Mouse (Mus musculus) heart, embryonic 16.5 days (tissue): ENCODE results near the gene Lrrc29. TPM values are rescaled to one million over a fixed set of nuclear protein-coding genes. Genes with fewer than 3 reads are reported as not detected.

ENCODE experiments used
- ATAC-seq: fragments of 200-750 bp; cut with Nextera tagmentation; replicated peaks from 2 replicates; pipeline ENCODE4 v1.8.0; 2017; ENCODE audit warnings: moderate number of reproducible peaks; ENCODE audit not compliant: insufficient read depth, low FRiP score; ENCODE audit errors: extremely low read depth
- H3K27ac ChIP-seq: fragments of 300-500 bp; sonication (generic); 2 replicates; pipeline ENCODE4 v1.5.1; 2014; ENCODE audit warnings: mild to moderate bottlenecking, low read length, control low read depth, moderate library complexity
- H3K27me3 ChIP-seq: fragments of 300-500 bp; sonication (generic); 2 replicates; pipeline ENCODE4 v1.6.1; 2014; ENCODE audit warnings: low read length, mixed read lengths; ENCODE audit not compliant: control insufficient read depth, insufficient read depth
- H3K36me3 ChIP-seq: fragments of 300-500 bp; sonication (generic); 2 replicates; pipeline ENCODE4 v1.6.1; 2014; ENCODE audit not compliant: control insufficient read depth, insufficient read depth
- H3K4me1 ChIP-seq: fragments of 300-500 bp; sonication (generic); 2 replicates; pipeline ENCODE4 v1.6.1; 2014; ENCODE audit warnings: low read length, mixed read lengths; ENCODE audit not compliant: control insufficient read depth, insufficient read depth
- H3K4me2 ChIP-seq: fragments of 300-500 bp; sonication (generic); 2 replicates; pipeline ENCODE4 v1.6.1; 2014; ENCODE audit warnings: low read depth, mild to moderate bottlenecking, control low read depth, low read length
- H3K4me3 ChIP-seq: fragments of 300-500 bp; sonication (generic); 2 replicates; pipeline ENCODE4 v1.5.1; 2014; ENCODE audit warnings: mild to moderate bottlenecking, control low read depth, low read length
- H3K9ac ChIP-seq: fragments of 300-500 bp; sonication (generic); 2 replicates; pipeline ENCODE4 v1.6.1; 2014; ENCODE audit warnings: low read length, control low read depth
- H3K9me3 ChIP-seq: fragments of 300-500 bp; sonication (generic); replicated peaks from 2 replicates; pipeline ENCODE4 v1.6.1; 2016; ENCODE audit warnings: low read length; ENCODE audit not compliant: control insufficient read depth
- whole genome bisulfite sequencing: fragments of 180-500 bp; shearing (Covaris S2); extraction: QIAGEN DNeasy Blood & Tissue Kit; methylation state at CpG from one replicate; pipeline ENCODE4 v1.1.7; 2014; 5-methylcytosine and 5-hydroxymethylcytosine counted together
- polyA plus RNA-seq: library from polyadenylated mRNA; unstranded; fragments of >200 nt; fragmentation: Nextera tagmentation; extraction: Ambion mirVana; gene quantifications from 2 replicates; pipeline ENCODE4 v1.2.1, GENCODE M21; 2015

The Lrrc29 gene
- polyA plus RNA-seq, 1 experiment from 2014 or later = 0.84 TPM

DNA sequence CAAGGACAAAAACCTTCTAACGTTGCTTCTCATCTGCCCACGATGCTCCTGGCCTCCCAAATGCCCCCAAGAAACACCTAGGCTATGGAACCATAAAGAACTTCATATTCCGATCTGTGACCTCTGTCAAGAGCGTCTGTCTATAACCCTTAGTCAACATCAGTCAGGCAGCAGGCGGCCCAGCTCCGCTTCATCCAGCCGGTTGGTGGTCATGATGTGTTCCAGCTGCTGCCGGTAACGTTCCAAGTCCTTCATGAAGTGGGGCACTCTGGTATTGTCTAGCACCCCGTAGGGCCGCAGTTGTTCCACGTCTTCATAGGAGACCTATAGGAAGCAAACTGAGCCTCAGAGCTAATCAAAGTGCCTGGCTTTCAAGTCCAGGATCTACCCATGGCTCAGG lies 44.3 kb downstream of the Lrrc29 start:
- no peaks in the 10 kb centered on the region for H3K36me3 ChIP-seq
- H3K27ac ChIP-seq = no peak overlapping the region
- H3K4me3 ChIP-seq = no peak overlapping the region
- peaks cover 20% of the 10 kb centered on the region for H3K27me3 ChIP-seq
- H3K9me3 ChIP-seq = no peaks in the 10 kb centered on the region
- H3K9ac ChIP-seq = no peak overlapping the region
- no peaks in the 10 kb centered on the region for H3K4me1 ChIP-seq
- ATAC-seq = no peak
- no peak overlapping the region for H3K4me2 ChIP-seq
- WGBS = 79% methylated on average over 12 of the region's 12 CpGs

DNA sequence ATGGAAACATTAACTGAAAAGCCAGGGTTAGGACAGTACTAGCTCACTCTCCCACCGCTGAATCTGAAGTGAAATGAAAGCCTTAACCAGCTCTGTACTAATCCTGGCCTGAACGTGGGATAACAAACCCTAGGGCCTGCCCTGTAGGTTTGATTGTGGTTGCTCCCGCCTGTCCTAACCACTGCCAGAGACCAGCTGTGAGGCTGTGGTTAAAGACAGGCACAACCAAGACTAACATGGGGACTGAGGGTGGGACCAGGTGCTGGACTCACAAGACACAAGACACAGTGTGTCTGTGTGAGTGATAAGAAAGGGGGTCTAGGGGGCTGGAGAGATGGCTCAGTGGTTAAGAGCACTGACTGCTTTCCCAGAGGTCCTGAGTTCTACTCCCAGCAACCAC lies 45.5 kb downstream of the Lrrc29 start:
- Histone ChIP-seq H3K4me1 (peaks cover 6% of the 10 kb centered on the region), H3K4me2 (no peak overlapping the region), H3K9me3 (no peaks in the 10 kb centered on the region), H3K4me3 (no peak overlapping the region), H3K27me3 (peaks cover 28% of the 10 kb centered on the region), H3K27ac (no peak overlapping the region), H3K36me3 (no peaks in the 10 kb centered on the region), H3K9ac (no peak overlapping the region)
- WGBS = 73% methylated on average over 3 of the region's 3 CpGs
- ATAC-seq = no peak

DNA sequence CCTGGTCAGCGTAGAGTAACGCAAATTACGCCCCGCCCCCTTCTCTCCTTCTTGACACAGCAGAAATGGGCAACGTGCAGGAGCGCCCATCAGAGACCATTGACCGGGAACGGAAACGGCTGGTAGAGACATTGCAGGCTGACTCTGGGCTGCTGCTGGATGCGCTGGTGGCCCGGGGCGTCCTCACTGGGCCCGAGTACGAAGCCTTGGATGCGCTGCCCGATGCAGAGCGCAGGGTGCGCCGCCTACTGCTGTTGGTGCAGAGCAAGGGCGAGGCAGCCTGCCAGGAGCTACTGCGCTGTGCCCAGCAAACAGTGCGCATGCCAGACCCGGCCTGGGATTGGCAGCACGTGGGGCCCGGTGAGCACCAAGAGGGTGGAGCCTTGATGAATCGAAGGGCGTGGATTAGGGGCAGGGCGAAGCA lies 47.2 kb downstream of the Lrrc29 start:
- H3K27me3 ChIP-seq = peaks cover 45% of the 10 kb centered on the region
- no peaks in the 10 kb centered on the region for H3K36me3 ChIP-seq
- H3K4me3 ChIP-seq = peak overlapping the region; percentile 33
- no peak overlapping the region for H3K27ac ChIP-seq
- no peak overlapping the region for H3K9ac ChIP-seq
- H3K4me1 ChIP-seq = peaks cover 8% of the 10 kb centered on the region
- peak overlapping the region; percentile 62 for H3K4me2 ChIP-seq
- peak; percentile 80 for ATAC-seq
- WGBS = 3% methylated on average over 28 of the region's 28 CpGs
- H3K9me3 ChIP-seq = no peaks in the 10 kb centered on the region

DNA sequence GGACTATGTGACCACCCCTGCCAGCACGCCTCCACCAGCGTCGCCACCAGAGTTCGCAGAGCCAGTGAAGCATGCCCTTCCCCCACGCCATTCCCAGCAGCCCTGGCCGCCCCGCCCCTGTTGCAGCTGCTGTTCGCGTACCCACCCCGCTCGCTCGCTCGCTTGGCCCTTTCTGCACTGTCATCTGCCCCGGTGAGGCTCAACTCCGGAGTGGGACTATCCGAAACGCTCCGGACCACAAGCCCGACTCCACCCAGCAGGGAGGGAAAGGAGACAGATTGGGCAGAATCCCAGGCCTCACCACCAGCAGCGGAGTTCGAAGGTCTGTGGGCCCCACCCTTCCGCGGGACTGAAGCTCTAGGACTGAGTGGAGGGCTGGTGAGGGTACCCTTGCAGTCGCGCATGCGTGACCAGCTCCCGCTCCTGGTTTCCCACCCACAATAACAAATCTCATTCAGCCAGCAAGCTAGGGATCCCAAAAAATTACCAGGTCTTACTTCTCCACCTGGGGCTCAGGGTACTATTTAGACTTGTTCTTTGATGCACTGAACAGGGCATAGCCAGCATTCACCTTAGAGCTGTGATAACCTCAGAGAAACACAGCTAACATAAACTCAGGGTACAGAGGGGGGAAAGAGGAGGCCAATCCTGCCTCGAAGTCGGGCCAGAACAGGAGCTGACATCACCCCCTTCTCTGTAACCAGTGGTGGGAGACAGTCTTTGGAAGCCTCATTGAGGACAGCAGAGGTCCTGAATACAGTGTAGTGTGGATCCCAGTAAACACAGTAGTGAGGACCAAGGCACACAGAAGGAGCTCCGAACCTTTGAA lies 49.6 kb downstream of the Lrrc29 start:
- Histone ChIP-seq H3K27me3 (peaks cover 63% of the 10 kb centered on the region), H3K9ac (peak overlapping the region; percentile 63), H3K27ac (no peak overlapping the region), H3K9me3 (no peaks in the 10 kb centered on the region), H3K4me1 (peaks cover 8% of the 10 kb centered on the region), H3K4me2 (peak overlapping the region; percentile 68), H3K36me3 (no peaks in the 10 kb centered on the region), H3K4me3 (peak overlapping the region; percentile 47)
- peak; percentile 49 for ATAC-seq
- 5% methylated on average over 30 of the region's 30 CpGs for WGBS

DNA sequence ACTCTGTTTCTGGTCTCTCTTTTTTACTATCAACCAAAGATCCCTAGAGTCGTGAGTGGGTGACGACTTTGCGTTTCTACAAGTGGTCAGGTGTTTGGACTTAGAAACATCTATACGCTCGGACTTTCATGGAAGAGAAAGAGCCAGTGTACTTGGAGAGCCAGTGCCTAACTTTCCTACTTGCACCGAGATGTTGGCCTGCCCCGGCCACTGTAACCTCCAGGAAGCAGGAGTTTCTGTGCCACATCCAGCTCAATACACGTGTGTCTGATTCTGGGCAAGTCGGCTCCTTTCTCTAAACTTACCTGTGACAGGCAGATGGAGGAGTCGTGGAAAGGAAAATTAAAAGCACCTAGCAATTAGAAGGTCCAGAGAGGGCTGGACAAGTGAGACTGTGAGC lies 50.2 kb downstream of the Lrrc29 start, which contains the start of gene Nol3:
Nol3 (plus strand) TSS at position 301 of the 400 bp plus-strand sequence.
- ATAC-seq = no peak
- Histone ChIP-seq H3K9ac (peak within 1 kb of the TSS; percentile 63), H3K27me3 (peaks cover 69% of the 10 kb centered on the region), H3K4me1 (peaks cover 8% of the 10 kb centered on the region), H3K4me3 (peak within 1 kb of the TSS; percentile 47), H3K9me3 (no peaks in the 10 kb centered on the region), H3K36me3 (no peaks in the 10 kb centered on the region), H3K4me2 (peak within 1 kb of the TSS; percentile 68), H3K27ac (no peak within 1 kb of the TSS)
- 7% methylated on average over 10 of the region's 10 CpGs for WGBS

DNA sequence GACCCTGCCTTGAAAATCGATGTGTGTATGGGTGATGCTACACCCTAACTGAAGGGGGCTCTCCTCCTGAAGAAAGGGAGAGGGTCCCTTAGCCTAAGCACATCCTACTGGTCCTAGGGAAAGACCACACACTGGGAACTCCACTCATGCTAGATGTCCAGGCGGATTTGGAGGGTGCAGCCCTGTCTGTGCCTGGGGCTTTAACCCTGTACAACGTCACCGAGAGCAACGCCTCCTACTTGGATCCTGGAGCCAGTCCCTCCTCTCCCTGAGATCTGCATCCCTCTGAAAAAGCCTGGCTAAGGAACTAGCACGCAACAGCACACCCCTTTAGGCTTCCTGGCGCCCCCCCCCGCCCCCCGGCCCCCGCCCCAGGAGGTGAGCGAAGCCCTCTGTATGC lies 50.7 kb downstream of the Lrrc29 start:
- Histone ChIP-seq H3K27ac (no peak overlapping the region), H3K4me1 (peaks cover 9% of the 10 kb centered on the region), H3K4me3 (peak overlapping the region; percentile 47; the same call in 1 of the 2 replicates), H3K27me3 (peaks cover 72% of the 10 kb centered on the region), H3K4me2 (peak overlapping the region; percentile 68), H3K36me3 (no peaks in the 10 kb centered on the region), H3K9me3 (no peaks in the 10 kb centered on the region), H3K9ac (peak overlapping the region; percentile 63)
- no peak for ATAC-seq
- 15% methylated on average over 10 of the region's 11 CpGs for WGBS

DNA sequence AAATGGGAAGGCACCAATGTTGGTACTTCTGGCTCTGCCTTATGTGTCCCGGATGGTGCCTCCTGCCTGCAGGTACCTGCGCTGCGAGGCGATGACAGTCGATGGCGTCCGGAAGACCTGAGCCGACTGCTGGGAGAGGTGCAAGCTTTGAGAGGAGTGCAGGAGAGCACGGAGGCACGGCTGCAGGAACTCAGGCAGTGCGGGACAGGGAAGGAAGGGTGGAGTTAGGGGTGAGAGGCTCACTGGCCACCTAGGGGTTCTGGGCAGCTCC lies 55.2 kb downstream of the Lrrc29 start:
- H3K4me3 ChIP-seq = no peak overlapping the region
- peaks cover 29% of the 10 kb centered on the region for H3K4me1 ChIP-seq
- 0 out of 2 replicates have a peak overlapping the region, but pooled peaks have one; percentile 93 for H3K4me2 ChIP-seq
- H3K9me3 ChIP-seq = no peaks in the 10 kb centered on the region
- no peaks in the 10 kb centered on the region for H3K36me3 ChIP-seq
- 6% methylated on average over 11 of the region's 11 CpGs for WGBS
- no peak overlapping the region for H3K9ac ChIP-seq
- H3K27ac ChIP-seq = no peak overlapping the region
- peaks cover 81% of the 10 kb centered on the region for H3K27me3 ChIP-seq
- ATAC-seq = no peak

DNA sequence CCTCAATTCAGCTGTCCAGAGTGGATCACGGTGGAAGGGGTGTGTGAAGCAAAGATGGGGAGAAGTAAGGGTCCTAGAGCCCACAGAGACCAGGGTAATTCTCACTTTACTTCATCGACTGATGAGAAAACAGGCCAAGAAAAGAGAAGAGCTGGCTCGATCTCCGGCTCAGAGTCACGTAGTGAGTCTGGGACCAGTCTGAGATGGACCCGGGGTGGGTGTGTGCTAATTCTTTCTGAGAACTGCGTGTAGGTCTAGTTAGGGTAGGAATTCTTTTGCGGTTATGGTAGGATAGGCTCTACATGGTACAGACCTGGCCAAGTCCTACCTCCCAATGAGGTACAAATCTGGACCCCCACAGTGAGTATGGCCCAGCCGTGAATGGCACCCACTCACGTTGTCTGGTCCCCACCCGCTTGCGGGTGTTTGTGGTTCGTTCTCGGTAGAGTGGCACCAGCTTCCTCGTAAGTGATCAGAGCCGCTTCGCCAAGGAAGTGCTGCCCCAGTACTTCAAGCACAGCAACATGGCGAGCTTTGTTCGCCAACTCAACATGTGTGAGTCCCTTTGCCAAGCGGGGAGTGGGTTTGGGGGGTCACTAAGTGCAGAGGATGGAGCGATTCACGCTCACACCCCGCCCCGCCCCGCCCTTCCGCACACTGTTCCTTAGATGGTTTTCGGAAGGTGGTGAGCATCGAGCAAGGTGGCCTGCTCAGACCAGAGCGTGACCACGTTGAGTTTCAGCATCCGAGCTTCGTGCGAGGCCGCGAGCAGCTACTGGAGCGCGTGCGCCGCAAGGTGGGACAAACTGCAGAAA lies 55.8 kb downstream of the Lrrc29 start:
- Histone ChIP-seq H3K9ac (peak overlapping the region; percentile 71), H3K4me2 (peak overlapping the region; percentile 93), H3K4me3 (peak overlapping the region; percentile 58), H3K27ac (no peak overlapping the region), H3K27me3 (peaks cover 75% of the 10 kb centered on the region), H3K4me1 (peaks cover 24% of the 10 kb centered on the region), H3K36me3 (no peaks in the 10 kb centered on the region), H3K9me3 (no peaks in the 10 kb centered on the region)
- WGBS = 6% methylated on average over 39 of the region's 39 CpGs
- no peak for ATAC-seq

DNA sequence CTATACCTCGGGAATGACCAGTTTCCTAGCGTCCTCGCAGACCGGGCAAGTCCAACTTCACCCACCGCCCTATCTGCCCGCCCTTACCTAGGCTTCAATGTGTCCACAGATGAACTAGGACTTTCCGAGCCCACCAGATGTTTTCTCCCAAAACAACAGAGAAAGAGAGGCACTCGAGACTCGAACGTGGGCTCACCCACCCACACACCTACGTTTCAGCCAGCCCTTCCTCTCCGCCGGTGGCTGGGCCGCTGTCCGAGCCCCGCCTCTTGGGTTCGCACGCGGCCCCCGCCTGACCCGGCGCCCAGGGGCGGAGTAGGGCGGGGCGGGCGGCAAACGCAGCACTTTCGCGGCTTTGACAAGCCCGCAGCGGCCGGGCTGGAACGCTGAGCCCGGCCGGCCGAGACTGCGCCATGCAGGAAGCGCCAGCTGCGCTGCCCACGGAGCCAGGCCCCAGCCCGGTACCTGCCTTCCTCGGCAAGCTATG lies 56.6 kb downstream of the Lrrc29 start, which contains the start of gene Hsf4:
Hsf4 (plus strand) TSS at position 341 of the 487 bp plus-strand sequence.
- H3K4me2 ChIP-seq = peak within 1 kb of the TSS; percentile 93
- no peaks in the 10 kb centered on the region for H3K9me3 ChIP-seq
- H3K27me3 ChIP-seq = peaks cover 67% of the 10 kb centered on the region
- H3K36me3 ChIP-seq = no peaks in the 10 kb centered on the region
- peaks cover 29% of the 10 kb centered on the region for H3K4me1 ChIP-seq
- 2% methylated on average over 42 of the region's 42 CpGs for WGBS
- H3K9ac ChIP-seq = peak within 1 kb of the TSS; percentile 71
- H3K4me3 ChIP-seq = peak within 1 kb of the TSS; percentile 58
- ATAC-seq = peak; percentile 20; the same call in 1 of the 2 replicates
- H3K27ac ChIP-seq = no peak within 1 kb of the TSS
